Mouse (Mus musculus) kidney, adult 2 months (tissue): ENCODE data around the gene Ccn2.

Source experiments
- CTCF ChIP-seq: fragments of 200-500 bp; conservative IDR thresholded peaks from 2 replicates; pipeline ENCODE4 v1.5.1; 2011; ENCODE audit warnings: low read depth, mild to moderate bottlenecking, control low read depth, low read length, moderate library complexity, mixed read lengths; ENCODE audit not compliant: insufficient read depth, insufficient read length
- POLR2A ChIP-seq: fragments of 200-500 bp; IDR thresholded peaks from one replicate; pipeline ENCODE4 v1.6.1; 2011; ENCODE audit warnings: low read depth, low read length, control low read depth

DNA sequence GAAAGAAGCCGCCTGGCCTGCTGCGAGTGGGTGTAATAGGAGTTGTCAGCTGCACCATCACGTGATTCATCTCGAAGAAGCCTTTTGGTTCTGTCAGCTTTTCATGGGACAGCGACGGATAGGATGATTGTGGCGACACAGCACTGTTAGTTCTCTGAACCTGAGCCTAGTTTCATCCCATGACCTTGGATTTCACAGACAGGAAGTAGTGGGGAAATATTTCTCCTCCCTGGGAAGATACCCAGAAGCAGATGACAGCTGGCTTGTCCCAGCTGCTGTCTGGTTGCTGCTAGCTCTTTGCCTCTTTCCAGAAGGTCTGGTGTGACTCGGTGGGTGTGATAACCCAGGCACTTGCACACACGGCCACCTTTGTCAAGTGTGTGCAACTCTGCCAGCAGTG, 39.0 kb downstream of the Ccn2 start:
- TF ChIP-seq CTCF (no peak), POLR2A (no peak)
